Mouse (Mus musculus) thymus, adult 2 months (tissue): ENCODE measurements at regions not wholly inside any gene's neighbourhood (a gene's known extent, or its start where the extent isn't known, plus 50 kb on each side); places are given as distances from the start of the nearest gene placed in this dataset.

Source experiments
- CTCF ChIP-seq: fragments of 200-500 bp; IDR thresholded peaks from 2 replicates; pipeline ENCODE4 v1.5.1; 2012; ENCODE audit warnings: mild to moderate bottlenecking, control low read depth, low read length, moderate library complexity, borderline replicate concordance; ENCODE audit not compliant: control insufficient read depth, poor library complexity, insufficient read depth; ENCODE audit errors: extremely low read depth
- POLR2A ChIP-seq: fragments of 200-500 bp; IDR thresholded peaks from 2 replicates; pipeline ENCODE4 v1.6.1; 2012; ENCODE audit warnings: mild to moderate bottlenecking, low read length, control low read depth, moderate library complexity; ENCODE audit not compliant: control insufficient read depth, poor library complexity, insufficient read depth; ENCODE audit errors: extremely low read depth

- TF ChIP-seq CTCF (no peak), POLR2A (no peak)
These were observed 209.3 kb upstream of the Sash1 start for GRCm38 (mm10) chr10:9095163-9095562.
